Mouse (Mus musculus) yolk sac, embryonic 10.5 days (tissue): ENCODE measurements at regions not wholly inside any gene's neighbourhood (a gene's known extent, or its start where the extent isn't known, plus 50 kb on each side); places are given as distances from the start of the nearest gene placed in this dataset.
"Not testable (repeated sequence)": the region's sequence is repeated elsewhere in the genome, so short reads cannot be mapped to it uniquely, and the experiment has no call there.

Experiments used
- DNase-seq: peaks from one replicate; pipeline ENCODE4 v3.0.0-alpha.2; 2017; ENCODE audit warnings: low spot score

DNA sequence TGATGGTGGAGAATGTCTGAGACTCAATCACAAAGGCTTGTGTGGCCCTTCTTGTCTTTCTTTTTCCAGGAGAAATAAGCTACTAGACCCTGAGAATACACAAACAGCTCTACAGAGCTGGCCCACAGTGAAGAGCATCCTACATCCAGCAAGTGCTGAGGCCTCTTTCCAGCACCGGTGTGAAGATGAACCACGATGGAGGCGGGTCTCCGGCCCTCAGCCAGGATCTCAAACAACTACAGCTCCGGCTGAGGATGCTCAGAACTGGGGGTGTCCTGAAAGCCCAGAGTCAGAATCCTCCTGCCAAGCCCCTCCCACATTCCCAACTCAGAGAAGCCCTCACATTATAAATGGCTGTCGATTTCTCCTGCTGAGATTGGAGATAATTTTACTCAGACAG is 407.9 kb downstream of the Lrig3 start:
- no peak for DNase-seq

DNA sequence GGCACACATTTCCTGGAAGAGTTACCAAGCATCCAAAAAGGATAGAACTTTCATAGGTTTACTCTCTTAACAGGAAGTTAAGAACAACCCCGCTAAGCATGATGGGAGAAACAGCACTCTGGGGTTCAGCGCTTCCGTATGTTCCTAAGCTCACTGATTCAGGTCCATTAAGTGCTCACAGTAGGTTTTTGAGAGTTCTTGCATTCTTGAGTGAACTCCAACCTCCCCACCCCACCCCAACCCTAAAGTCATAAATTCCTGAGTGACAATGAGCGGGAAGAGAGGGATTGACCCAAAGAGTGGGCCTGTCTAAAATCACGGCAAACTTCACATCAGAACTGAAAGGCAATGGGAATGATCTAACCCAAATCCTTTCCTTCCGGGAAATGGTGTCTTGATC is 405.9 kb downstream of the Lrig3 start:
- no peak for DNase-seq

- no peak for DNase-seq
Measured at GRCm38 (mm10) chr10:126349076-126349475, 383.1 kb downstream of the Lrig3 start.

DNA sequence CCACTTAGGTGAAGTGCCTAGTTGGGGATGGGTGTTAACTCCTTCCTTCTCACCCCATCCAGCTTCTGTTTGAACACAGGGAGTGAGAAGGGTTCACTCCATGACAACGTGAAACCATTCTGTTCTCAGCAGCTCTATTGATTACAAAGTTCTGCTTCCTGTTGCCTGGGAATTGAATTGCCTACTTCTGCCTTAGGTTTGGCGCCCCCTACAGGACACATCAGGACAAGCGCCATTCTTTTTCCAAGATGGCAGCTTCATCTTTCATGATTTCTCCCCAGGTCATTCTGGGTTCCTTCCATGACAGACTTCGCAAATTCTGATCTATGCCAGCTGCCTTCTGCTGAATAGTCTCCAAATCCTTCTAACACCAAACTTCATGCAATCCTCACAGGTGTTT is 371.5 kb downstream of the Lrig3 start:
- no peak for DNase-seq

GRCm38 (mm10) chr10:126333786-126334185 is 367.8 kb downstream of the Lrig3 start:
- DNase-seq = no peak

DNA sequence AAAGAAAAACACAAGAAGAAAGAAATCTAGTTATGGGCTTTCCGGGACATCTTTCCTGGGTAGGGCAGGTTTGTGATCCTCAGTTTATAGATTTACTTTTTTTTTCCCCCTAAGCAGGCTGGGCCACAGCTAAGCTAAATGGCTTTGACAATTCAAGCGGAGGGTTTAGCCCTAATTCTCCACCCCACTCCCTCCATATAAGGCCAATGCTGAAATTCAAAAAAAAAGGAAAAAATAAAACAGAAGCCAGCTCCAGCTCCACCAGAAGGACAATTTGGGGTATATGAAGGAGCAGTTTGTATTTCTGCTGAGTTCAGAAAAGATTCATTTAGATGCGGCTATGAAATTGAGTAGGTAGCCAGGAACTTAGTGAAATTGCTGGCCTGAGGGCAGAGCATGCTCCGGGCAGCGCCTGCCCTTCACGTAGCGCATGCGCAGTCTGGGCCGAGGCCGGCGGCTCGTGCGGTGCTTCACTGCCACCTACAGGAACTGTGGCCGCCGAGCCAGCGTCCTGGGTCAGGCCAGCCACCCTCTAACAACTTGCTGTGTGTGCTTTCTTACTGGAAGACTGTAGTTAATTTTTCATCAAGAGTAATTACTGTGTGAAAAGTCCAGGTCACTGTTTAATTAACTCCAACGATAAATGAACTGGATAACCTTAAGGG is 364.5 kb downstream of the Lrig3 start:
- DNase-seq = peak; percentile 78

DNA sequence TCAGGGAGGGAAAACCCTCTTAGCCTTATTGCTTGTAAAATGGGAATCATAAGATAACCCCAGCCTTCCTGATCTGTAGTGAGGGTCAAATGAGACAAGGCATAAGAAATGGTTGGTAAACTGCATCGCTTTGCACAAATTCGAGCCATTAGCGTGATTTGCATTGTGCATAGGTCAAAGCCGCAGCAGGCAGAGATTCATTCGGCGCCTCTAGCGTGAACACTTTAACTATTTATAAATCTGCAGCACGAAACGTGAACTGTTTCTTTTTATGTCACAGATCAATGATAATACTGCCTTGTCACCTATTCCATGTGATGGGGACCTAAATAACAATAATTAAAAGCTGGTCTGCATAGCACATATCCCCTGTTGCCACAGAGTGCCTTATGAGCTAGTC is 354.9 kb downstream of the Lrig3 start:
- no peak for DNase-seq

DNA sequence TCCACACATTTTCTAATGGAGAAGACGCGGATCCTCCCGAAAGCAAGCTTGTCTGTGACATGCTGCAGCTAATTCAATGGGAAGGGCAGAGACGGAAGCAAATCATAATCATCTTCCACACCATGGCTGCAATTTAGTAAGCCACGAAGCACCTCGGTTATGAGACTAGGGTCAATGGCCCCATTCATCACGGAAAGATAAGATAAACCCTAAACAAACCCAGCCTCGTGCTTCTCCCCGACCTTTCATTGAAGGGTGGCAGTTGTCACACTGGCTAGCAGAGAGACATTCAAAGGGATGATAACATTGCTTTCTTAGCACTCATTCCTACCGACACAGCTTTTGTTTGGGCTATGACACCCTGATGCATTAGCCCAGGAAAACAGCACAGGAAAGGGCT is 353.8 kb downstream of the Lrig3 start:
- DNase-seq = no peak

DNA sequence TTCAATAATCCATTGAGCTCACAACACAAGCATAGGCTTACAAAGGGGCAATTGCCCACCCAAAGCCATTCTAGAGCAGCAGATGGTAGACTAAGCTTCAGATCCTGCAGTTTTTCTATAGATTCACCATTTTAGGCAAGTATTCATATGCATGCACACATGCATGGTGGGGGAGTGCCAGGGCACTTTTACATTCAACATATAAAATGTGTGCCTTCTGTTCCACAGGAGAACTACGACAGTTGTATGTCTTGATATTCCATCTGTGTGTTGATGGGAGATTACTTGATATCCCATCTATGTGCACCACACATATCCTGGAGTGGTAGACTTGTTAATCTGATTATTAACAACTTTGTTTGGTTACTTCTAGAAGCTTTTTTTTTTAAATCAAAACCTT is 334.0 kb downstream of the Lrig3 start:
- no peak for DNase-seq

DNA sequence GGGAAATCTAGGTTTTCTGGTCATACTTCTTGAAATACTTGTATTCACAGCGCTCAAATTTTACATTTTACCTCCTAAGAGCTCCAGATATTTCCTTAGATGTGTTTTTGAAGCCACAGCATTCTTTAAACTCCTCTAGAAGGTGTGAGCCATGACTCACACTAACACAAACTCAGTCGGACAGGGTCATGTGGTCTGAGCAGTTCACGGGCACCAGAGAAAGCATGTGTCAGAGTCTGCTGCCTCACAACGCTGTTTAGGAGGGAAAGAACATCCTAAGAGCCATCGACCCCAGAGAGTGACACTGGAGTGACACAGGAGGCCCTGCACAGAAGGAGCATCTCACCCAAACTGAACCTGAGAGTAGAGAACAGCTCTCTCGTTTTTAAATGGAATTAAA is 332.2 kb downstream of the Lrig3 start:
- DNase-seq = no peak

DNA sequence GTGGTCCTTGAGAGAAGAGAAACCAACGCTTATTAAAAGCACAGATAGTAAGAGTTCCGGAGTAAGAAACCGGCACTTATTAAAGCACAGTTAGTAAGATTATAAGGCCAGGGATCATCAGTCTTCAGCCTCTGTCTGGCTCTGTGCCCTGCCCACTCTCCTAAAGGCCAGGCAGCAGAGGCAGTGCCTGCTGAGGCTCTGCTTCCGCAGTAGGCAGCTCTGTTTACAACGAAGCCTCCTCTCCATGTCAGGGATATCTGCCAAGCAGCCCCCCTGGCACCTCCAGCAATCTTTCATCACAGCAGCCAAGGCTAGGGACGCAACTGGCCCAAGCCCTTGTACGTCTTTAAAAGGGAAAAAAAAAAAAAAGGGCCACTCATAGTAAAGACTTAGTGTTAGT is 329.9 kb downstream of the Lrig3 start:
- DNase-seq = no peak

GRCm38 (mm10) chr10:126291765-126292164 is 325.8 kb downstream of the Lrig3 start:
- DNase-seq = no peak

DNA sequence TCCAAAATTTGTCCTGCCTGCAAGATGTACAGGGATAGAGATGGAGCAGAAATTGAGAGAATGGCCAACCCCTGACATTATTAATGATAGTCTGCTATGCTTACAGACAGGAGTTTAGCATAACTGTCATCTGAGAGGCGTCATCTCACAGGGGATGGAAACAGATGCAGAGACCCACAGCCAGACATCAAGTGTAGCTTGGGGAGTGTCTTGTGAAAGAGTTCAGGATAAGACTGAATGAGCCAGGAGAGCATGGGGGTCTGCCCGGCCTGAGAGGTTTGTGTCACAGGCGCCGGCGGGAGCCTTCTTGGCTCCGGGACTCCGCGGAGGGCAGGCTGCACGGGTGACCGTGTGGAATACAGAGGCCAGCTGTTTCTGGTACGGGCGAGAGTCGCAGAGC is 319.1 kb downstream of the Lrig3 start:
- DNase-seq = not testable (repeated sequence)

- no peak for DNase-seq
Measured at GRCm38 (mm10) chr10:126270376-126270775, 304.4 kb downstream of the Lrig3 start.

DNA sequence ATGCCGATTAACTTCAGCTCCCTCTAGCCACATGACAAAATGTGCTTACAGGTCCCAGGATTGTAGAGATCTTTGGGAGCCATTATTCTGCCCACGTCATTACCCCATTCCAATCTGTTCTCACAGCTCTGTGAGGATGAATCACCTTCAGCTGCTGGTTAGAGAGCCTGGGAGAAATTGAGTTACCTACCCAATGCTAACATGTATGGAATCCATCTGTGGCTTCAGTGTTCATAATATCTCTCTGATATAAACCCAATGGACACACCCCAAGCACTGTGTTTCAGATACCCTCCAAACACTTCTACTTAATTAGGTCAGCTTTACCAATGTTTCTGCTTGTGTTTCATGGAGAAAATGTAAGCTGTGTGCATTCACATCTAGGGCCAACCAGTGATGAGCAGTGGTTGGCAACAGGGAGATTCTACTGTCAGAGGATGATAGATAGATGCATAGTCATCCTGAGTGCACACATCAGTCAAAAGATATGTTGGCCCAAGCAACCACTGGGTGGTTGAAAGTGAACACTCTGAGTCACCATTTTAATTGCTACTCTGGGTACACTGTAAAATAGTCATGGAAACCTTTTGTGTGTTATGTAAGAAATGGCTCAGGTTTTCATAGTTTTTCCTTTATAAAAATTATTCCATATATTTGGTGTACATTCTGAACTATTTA is 301.5 kb downstream of the Lrig3 start:
- no peak for DNase-seq

- DNase-seq = no peak
Measured at GRCm38 (mm10) chr10:126257171-126257570, 291.2 kb downstream of the Lrig3 start.

- no peak for DNase-seq
Measured at GRCm38 (mm10) chr10:126254198-126254597, 288.2 kb downstream of the Lrig3 start.

GRCm38 (mm10) chr10:126249176-126249575 is 283.2 kb downstream of the Lrig3 start:
- no peak for DNase-seq

- no peak for DNase-seq
Measured at GRCm38 (mm10) chr10:126243051-126243450, 277.1 kb downstream of the Lrig3 start.

DNA sequence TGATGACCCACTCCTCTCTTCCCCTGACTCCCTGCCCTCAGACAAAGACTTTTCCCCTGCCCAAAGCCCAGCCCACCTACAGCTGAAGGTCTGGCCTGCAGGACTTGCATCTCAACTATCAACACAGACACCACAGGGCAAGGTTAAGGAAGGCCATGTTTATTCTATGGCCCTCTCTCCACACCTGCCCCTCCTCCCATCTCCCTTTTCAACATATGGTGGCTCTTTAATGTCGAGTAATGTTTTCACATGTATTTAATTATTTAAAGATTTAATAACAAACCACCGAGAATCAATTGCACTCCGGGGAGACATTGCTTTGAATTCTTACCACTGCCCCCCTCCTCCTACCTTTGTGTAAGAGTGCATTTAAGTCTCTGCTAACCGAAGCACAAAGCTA is 273.6 kb downstream of the Lrig3 start:
- DNase-seq = no peak
